Mouse (Mus musculus): ENCODE measurements at regions not wholly inside any gene's neighbourhood (a gene's known extent, or its start where the extent isn't known, plus 50 kb on each side); places are given as distances from the start of the nearest gene placed in this dataset.

DNA sequence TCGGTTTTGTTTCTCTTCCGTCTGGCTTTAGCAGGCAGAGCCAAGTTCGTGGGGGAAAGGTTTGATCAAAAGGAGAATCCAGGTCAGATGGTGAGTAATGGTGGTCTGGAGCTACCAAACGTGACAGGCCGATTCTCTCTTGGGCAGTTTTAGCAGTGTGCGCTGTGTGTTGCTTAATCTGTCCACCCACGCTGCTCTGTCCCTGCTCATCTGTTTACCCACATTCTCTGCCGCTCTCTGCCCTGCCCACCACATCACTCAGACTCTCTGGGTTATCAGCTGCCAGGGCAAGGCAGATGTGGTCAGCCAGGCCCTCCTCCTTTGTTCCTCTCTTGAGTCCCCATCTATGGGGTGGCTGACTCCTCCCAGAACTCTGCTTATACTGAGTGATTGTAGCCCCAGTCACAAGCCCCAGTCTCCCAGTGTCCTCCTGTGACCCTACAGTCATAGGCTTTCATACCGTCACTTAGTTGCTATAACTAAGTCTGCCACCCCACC is 424.8 kb upstream of the Smim15 start:
- peak; percentile 54; the same call in 1 of the 2 replicates for ATAC-seq (ENCODE audit: insufficient number of reproducible peaks, low FRiP score, low TSS enrichment, low read depth)
- H3K27me3 ChIP-seq, result peaks cover 6% of the 10 kb centered on the region
- no peak overlapping the region for H3K9ac ChIP-seq
- no peaks in the 10 kb centered on the region for H3K36me3 ChIP-seq
- no peak overlapping the region for H3K4me2 ChIP-seq (replicated peaks)
- 50% methylated on average over 9 of the region's 9 CpGs for WGBS
- peaks cover 18% of the 10 kb centered on the region; the same call in 1 of the 2 replicates for H3K4me1 ChIP-seq
- H3K4me3 ChIP-seq (replicated peaks), result no peak overlapping the region
- H3K9me3 ChIP-seq (replicated peaks), result no peaks in the 10 kb centered on the region
- no peak overlapping the region for H3K27ac ChIP-seq (replicated peaks)

DNA sequence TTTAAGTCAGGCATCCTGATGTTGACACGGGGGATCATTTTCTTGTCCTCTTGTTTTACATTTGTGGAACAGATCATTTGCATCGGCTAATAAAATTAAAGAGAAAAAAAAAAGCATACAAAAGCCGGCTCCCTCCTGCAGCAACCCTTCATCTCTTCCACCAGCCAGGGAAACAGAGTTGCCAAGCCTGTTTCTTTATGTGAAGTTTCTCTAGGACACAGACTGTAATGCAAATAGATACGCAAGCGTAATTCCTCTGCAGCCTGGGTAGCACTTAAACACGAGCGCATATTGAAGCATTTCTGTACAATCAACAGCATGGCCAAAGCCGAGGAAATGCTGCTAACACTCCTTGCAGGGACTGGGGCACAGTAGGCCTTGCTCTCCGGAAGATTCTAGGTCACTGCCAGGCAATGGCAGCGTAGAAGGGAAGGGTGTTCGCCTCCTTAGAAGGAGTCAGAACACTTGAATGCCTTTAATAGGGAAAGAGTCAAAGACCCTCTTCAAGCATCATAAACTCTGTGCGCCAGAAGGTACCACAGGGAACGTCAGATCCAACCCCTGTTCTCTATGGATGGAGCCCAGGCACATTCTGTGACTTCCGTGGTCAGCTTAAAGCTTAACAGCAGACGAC is 425.3 kb upstream of the Smim15 start:
- peaks cover 18% of the 10 kb centered on the region; the same call in 1 of the 2 replicates for H3K4me1 ChIP-seq
- no peak overlapping the region for H3K4me2 ChIP-seq (replicated peaks)
- 43% methylated on average over 15 of the region's 15 CpGs for WGBS
- H3K4me3 ChIP-seq (replicated peaks), result no peak overlapping the region
- H3K9ac ChIP-seq, result no peak overlapping the region
- no peaks in the 10 kb centered on the region for H3K36me3 ChIP-seq
- H3K27ac ChIP-seq (replicated peaks), result no peak overlapping the region
- no peaks in the 10 kb centered on the region for H3K9me3 ChIP-seq (replicated peaks)
- peaks cover 6% of the 10 kb centered on the region for H3K27me3 ChIP-seq
- no peak for ATAC-seq (ENCODE audit: insufficient number of reproducible peaks, low FRiP score, low TSS enrichment, low read depth)

DNA sequence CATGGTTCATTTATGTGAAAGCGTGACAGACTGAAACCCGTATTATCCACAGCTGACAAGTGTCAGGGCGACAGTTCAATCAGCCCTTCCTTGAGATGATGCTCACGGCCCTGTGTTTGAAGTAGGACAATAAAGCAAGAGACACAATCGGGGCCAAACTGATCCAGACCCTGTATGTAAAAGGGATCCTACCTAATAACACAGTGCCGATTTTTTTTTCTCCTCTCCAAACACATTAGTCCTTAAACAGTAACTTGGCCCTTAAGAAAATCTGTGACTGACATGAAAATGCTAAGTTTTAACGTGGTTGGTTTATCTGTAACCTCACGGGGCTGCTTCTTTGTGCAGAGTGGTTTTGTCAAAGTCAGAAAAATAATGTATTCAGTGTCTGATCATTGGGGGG is 425.9 kb upstream of the Smim15 start:
- H3K9ac ChIP-seq, result no peak overlapping the region
- H3K4me2 ChIP-seq (replicated peaks), result no peak overlapping the region
- H3K4me3 ChIP-seq (replicated peaks), result no peak overlapping the region
- H3K4me1 ChIP-seq, result peaks cover 18% of the 10 kb centered on the region; the same call in 1 of the 2 replicates
- no peaks in the 10 kb centered on the region for H3K9me3 ChIP-seq (replicated peaks)
- no peaks in the 10 kb centered on the region for H3K36me3 ChIP-seq
- no peak overlapping the region for H3K27ac ChIP-seq (replicated peaks)
- WGBS, result 27% methylated on average over 8 of the region's 8 CpGs
- no peak for ATAC-seq (ENCODE audit: insufficient number of reproducible peaks, low FRiP score, low TSS enrichment, low read depth)
- H3K27me3 ChIP-seq, result peaks cover 6% of the 10 kb centered on the region

DNA sequence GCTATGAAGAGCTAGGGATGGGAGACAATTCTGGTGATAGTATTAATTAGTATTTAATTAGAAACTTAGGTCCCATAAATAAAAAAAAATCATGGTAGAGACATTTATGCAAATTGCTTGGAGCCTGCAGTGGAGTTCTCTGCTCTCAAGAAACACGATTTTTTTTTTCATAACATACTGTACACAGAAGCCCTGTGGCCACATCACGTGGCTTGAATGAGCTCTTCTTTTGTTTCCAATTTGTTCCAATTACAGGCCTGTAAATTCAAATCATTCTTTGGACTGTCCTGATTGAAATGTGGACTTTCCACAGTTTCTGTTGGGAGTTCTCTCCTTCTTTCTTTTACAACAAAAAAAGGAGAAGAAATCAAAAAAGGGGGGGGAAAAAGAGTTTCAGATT is 426.7 kb upstream of the Smim15 start:
- Histone ChIP-seq H3K27me3 (peaks cover 6% of the 10 kb centered on the region), H3K4me1 (peaks cover 18% of the 10 kb centered on the region; the same call in 1 of the 2 replicates), H3K4me2 (replicated peaks) (no peak overlapping the region), H3K9me3 (replicated peaks) (no peaks in the 10 kb centered on the region), H3K9ac (no peak overlapping the region), H3K27ac (replicated peaks) (no peak overlapping the region), H3K36me3 (no peaks in the 10 kb centered on the region), H3K4me3 (replicated peaks) (no peak overlapping the region)
- 11% methylated on average over 2 of the region's 2 CpGs for WGBS
- no peak for ATAC-seq (ENCODE audit: insufficient number of reproducible peaks, low FRiP score, low TSS enrichment, low read depth)

GRCm38 (mm10) chr13:107616775-107617174 is 427.5 kb upstream of the Smim15 start:
- Histone ChIP-seq H3K9ac (no peak overlapping the region), H3K4me1 (peaks cover 18% of the 10 kb centered on the region; the same call in 1 of the 2 replicates), H3K9me3 (replicated peaks) (no peaks in the 10 kb centered on the region), H3K4me2 (replicated peaks) (no peak overlapping the region), H3K36me3 (no peaks in the 10 kb centered on the region), H3K27ac (replicated peaks) (no peak overlapping the region), H3K27me3 (peaks cover 6% of the 10 kb centered on the region), H3K4me3 (replicated peaks) (no peak overlapping the region)
- WGBS, result 75% methylated on average over 4 of the region's 4 CpGs
- no peak for ATAC-seq (ENCODE audit: insufficient number of reproducible peaks, low FRiP score, low TSS enrichment, low read depth)

DNA sequence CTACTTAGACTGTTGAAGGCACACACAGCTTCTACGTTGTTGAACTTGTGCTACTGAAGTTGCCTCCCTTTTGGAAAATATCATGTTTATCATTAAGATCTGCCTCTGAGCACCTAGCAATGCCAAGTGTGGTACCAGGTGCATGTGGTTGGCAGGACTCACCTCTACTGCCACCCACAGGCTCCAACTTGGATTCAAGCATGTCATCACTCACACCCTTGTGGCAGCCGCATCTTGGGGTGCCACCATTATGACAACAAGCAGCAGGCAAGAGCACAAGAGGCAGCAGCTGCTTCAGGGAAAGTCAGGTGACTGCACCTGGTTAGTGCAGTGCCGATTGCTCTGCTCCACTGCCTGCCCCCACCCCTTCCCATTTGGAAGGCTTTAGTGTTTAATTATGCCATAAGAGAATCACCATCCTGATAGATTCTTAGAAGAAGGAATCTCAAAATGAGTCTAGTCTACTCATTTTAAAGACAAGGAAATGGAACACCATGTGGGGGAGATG is 435.2 kb upstream of the Smim15 start:
- ATAC-seq (ENCODE audit: insufficient number of reproducible peaks, low FRiP score, low TSS enrichment, low read depth), result no peak
- no peak overlapping the region for H3K4me2 ChIP-seq (replicated peaks)
- no peaks in the 10 kb centered on the region for H3K36me3 ChIP-seq
- no peak overlapping the region for H3K27ac ChIP-seq (replicated peaks)
- H3K4me1 ChIP-seq, result no peaks in the 10 kb centered on the region
- H3K9ac ChIP-seq, result no peak overlapping the region
- H3K4me3 ChIP-seq (replicated peaks), result no peak overlapping the region
- H3K9me3 ChIP-seq (replicated peaks), result no peaks in the 10 kb centered on the region
- no peaks in the 10 kb centered on the region for H3K27me3 ChIP-seq
- WGBS, result 64% methylated on average over 3 of the region's 3 CpGs

- 78% methylated on average over 4 of the region's 4 CpGs for WGBS
- no peaks in the 10 kb centered on the region for H3K4me1 ChIP-seq
- H3K9ac ChIP-seq, result no peak overlapping the region
- no peaks in the 10 kb centered on the region for H3K36me3 ChIP-seq
- no peak overlapping the region for H3K27ac ChIP-seq (replicated peaks)
- no peak for ATAC-seq (ENCODE audit: insufficient number of reproducible peaks, low FRiP score, low TSS enrichment, low read depth)
- no peak overlapping the region for H3K4me2 ChIP-seq (replicated peaks)
- no peaks in the 10 kb centered on the region for H3K9me3 ChIP-seq (replicated peaks)
- H3K4me3 ChIP-seq (replicated peaks), result no peak overlapping the region
- H3K27me3 ChIP-seq, result no peaks in the 10 kb centered on the region
These were observed 437.0 kb upstream of the Smim15 start for GRCm38 (mm10) chr13:107607294-107607693.

GRCm38 (mm10) chr13:107602149-107602548 is 442.1 kb upstream of the Smim15 start:
- 46% methylated on average over 5 of the region's 5 CpGs for WGBS
- H3K27me3 ChIP-seq, result no peaks in the 10 kb centered on the region
- H3K4me2 ChIP-seq (replicated peaks), result no peak overlapping the region
- no peaks in the 10 kb centered on the region; the same call in 1 of the 2 replicates for H3K4me1 ChIP-seq
- peak; percentile 15; the same call in 1 of the 2 replicates for ATAC-seq (ENCODE audit: insufficient number of reproducible peaks, low FRiP score, low TSS enrichment, low read depth)
- H3K4me3 ChIP-seq (replicated peaks), result no peak overlapping the region
- no peak overlapping the region for H3K9ac ChIP-seq
- no peaks in the 10 kb centered on the region for H3K9me3 ChIP-seq (replicated peaks)
- H3K36me3 ChIP-seq, result no peaks in the 10 kb centered on the region
- no peak overlapping the region for H3K27ac ChIP-seq (replicated peaks)

DNA sequence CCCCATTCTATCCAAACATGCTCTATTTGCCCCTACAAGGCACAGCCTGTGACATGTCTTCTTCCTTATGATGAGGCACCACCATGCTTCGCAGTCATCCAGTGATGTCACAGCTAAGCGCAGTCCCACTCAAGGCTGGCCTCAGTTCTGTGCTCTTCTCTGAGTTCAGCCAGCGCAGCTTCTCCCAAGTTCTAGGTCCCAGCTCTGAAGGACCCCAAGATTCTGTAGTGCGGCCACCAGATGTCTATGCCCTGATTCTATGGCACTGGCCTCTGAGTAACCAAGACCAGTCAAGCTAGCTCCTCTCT is 443.2 kb upstream of the Smim15 start:
- Histone ChIP-seq H3K9me3 (replicated peaks) (no peaks in the 10 kb centered on the region), H3K4me3 (replicated peaks) (no peak overlapping the region), H3K27me3 (no peaks in the 10 kb centered on the region), H3K27ac (replicated peaks) (no peak overlapping the region), H3K4me1 (no peaks in the 10 kb centered on the region; the same call in 1 of the 2 replicates), H3K9ac (no peak overlapping the region), H3K4me2 (replicated peaks) (0 out of 2 replicates have a peak overlapping the region, but pooled peaks have one; percentile 28), H3K36me3 (no peaks in the 10 kb centered on the region)
- no peak for ATAC-seq (ENCODE audit: insufficient number of reproducible peaks, low FRiP score, low TSS enrichment, low read depth)
- 85% methylated on average over 4 of the region's 4 CpGs for WGBS

DNA sequence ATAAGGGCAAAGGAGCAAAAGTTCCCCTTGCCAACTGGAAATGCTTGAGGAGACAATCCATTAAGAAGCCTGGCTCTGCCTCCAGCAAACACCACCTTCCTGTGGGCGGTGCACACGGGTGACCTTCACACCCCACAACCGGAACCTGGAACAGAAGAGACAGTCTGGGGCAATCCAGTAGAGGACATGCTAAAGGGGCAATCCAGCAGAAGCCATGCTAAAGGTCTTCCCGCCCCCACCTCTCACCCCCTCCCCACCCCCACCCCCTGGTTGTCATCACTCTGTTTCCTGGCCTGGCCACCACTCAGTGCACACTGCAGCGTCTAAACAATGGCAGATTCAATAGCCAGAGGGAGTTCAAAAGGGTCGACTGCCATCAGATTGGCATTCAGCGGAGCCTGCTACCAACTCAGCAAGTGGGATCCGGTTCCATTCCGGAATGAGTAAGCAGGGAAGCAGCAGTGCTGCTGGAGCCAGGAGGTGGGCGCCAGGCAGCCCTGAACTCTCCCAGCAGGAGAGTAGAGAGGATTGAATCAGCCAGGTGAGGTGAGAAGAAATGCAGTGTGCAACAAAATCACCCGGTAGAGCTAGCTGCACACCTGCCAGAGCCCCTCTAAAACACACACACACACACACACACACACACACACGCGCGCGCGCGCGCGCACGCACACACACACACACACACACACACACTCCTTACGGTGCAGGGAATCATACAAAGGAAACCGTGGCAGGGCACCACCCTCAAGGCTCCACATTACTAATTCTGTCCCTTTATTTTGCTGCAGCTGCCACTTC is 443.7 kb upstream of the Smim15 start:
- peak; percentile 51; the same call in 1 of the 2 replicates for ATAC-seq (ENCODE audit: insufficient number of reproducible peaks, low FRiP score, low TSS enrichment, low read depth)
- Histone ChIP-seq H3K9ac (no peak overlapping the region), H3K27me3 (no peaks in the 10 kb centered on the region)

GRCm38 (mm10) chr13:107599094-107599644 is 445.1 kb upstream of the Smim15 start:
- Histone ChIP-seq H3K4me3 (replicated peaks) (no peak overlapping the region), H3K27me3 (no peaks in the 10 kb centered on the region), H3K36me3 (no peaks in the 10 kb centered on the region), H3K9me3 (replicated peaks) (no peaks in the 10 kb centered on the region), H3K4me1 (no peaks in the 10 kb centered on the region; the same call in 1 of the 2 replicates), H3K27ac (replicated peaks) (no peak overlapping the region), H3K4me2 (replicated peaks) (no peak overlapping the region), H3K9ac (no peak overlapping the region)
- 43% methylated on average over 4 of the region's 4 CpGs for WGBS
- no peak for ATAC-seq (ENCODE audit: insufficient number of reproducible peaks, low FRiP score, low TSS enrichment, low read depth)

More for the DNA sequence above, 443.7 kb upstream of the Smim15 start:
- Histone ChIP-seq H3K27ac (replicated peaks) (no peak overlapping the region), H3K4me3 (replicated peaks) (no peak overlapping the region), H3K4me1 (no peaks in the 10 kb centered on the region; the same call in 1 of the 2 replicates), H3K36me3 (no peaks in the 10 kb centered on the region), H3K9me3 (replicated peaks) (no peaks in the 10 kb centered on the region), H3K4me2 (replicated peaks) (peak overlapping the region; percentile 28; the same call in 1 of the 2 replicates)
- 33% methylated on average over 22 of the region's 22 CpGs for WGBS
